Mouse (Mus musculus): ENCODE results near the gene Kmt5b.

Kmt5b gene

DNA sequence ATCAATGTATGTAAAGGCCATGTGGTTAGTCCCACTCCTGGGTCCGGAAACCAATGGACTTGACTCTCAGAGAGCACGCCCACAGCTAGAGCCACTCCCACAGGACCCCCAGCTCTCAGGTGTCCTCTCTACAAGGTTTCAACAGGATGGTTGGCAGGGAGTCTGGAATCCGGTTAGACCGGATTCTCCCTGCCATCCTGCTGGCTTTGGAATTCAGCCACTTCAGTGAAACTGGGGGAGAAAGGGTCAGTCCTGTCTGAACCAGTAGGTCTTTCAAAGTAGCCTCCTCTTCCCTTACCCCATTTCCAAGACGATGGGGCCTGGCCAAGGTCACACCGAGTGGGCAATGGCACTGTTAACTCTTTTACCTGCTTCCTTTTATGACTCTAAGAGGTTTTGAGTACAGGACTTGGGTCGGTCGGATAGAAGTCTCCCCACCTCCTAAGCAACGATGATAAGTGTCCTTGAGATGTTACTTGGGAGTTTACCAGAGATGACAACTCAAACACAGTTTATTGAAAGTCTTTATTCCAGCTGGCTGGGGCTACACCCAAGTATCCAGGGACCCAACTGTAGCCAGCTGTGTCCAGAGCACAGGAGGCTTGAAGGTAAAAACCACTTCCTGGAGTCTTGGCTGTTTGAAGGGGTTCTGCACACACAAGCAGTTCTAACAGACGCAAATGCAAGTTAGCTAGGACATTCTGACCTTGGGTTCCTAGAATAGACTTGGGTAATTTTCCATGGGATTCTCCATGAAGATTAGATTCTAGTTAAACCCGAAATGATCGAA is 75.3 kb downstream of the Kmt5b start:
- in situ Hi-C loops (cut with MboI, MseI): no loop called here

DNA sequence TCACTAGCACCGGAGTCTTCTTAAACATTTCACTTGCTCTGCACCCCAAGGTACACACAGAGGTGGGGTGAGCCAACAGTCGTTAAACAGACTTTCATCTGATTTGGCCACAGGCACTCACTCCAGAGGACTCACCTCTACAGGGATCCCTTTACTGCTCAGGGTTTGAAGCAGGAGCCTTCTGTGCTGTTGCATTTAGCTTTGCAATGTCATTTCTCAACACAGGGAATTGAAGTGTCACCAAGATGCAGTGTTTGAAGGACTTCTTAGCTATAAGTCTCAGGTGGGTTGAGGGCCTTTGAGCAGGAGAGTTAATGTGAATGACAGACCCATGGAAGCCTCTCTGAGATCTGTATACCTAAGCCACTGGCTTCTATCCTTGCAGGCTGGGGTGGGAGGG is 76.4 kb downstream of the Kmt5b start:
- in situ Hi-C loops (cut with MboI, MseI): no loop called here

DNA sequence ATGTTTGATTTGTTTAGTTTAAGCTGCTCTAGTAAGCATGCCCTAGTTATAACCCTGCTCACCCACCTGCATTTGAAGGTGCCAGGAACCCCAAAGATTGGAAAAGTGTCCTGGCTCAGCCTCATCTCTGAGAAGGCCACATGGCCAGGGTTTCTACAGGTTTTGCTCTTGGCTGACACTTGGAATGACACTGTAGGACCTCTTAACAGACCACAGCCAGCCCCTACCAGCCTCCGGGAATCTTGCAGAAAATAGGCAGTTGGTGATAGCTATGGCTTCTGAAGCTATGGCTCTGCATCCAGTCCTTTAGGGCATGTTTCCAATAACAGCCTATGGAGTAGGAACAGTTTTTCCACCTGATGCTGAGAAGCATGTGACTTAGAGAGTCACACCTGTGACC is 77.6 kb downstream of the Kmt5b start:
- in situ Hi-C loops (cut with MboI, MseI): no loop called here

DNA sequence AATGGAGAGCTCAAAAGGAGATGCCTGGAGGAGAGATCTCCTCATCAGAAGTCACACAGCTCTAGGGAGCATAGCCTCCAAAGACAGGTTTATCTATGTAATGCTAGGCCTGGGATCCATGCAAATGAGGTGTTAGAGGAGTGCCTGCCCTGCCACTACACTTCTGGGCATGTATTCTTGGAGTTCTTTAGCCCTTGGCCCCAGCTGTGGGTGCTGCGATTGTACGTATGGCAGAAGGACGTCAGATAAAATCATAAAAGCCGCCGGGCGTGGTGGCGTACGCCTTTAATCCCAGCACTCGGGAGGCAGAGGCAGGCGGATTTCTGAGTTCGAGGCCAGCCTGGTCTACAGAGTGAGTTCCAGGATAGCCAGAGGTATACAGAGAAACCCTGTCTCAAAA is 78.1 kb downstream of the Kmt5b start:
- in situ Hi-C loops (cut with MboI, MseI): no loop called here

DNA sequence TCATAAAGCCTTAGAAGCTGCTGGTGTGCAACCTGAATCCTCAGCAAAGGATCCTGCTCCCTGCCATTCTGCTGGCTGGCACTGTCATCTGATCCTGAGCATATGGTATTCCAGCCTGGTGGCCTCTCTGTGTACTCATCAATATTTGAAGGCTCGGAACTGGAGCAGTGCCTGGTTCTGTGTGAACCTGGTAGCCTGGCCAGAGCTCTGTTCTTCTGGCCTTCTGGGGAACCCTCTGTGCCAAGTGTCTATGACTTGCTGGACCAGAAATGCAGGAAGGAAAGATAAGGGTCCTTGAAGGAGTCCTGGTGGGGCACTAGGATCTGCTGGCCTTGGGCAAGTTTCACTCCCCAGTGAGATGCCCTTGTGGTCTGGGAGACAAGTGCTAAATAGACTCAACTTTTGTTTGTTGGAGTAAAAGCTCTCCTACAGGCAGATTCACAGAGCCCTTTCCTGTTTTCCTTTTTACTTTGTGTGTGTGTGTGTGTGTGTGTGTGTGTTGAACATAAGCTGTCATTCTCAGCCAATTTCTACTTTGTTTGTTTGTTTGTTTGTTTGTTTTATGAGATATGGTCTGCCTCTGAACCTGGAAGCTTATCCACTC is 78.7 kb downstream of the Kmt5b start:
- in situ Hi-C loops (cut with MboI, MseI): no loop called here

DNA sequence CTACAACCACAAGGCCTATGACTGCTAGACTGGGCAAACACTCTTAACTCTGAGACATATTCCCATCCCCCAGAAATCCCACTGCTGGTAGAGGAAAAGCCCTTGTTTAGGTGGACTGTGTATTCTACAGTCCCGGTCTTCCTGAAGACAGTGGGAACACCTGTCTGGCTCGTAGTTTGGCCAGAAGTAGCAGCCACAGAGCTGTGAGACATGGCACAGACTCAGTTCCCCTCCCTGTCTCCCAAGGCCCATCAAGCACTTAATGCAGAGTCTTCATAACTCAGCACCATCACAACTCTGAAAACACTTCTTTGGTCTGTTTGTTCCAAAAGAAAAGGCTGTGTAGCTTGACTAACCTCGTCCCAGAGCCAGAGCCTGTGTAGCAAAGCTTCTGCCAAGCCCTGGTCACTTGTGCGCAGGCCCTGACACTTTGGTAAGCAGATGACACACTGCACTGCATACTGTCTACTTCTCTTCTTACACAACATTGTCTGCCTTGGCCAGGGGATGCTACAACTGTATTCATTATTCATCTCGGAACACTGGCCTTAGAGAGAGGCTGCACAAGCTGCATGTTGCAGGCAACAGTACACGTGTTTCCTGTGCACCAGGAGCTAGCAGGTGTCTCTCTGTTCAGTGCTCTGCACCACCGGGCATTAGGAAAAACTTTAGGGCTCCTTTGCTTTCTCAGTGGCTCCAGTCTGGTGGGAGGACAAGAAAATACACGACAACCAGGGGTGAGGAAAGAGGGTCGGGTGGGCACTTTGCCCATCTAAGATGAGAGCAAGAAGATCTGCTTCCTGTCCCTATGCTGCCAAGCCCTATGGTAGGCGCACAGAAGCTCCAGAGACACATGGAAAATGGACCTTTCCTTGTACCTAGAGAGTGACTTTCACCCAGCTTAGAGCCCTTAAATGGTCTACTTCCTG is 79.7 kb downstream of the Kmt5b start:
- in situ Hi-C loops (cut with MboI, MseI): no loop called here

DNA sequence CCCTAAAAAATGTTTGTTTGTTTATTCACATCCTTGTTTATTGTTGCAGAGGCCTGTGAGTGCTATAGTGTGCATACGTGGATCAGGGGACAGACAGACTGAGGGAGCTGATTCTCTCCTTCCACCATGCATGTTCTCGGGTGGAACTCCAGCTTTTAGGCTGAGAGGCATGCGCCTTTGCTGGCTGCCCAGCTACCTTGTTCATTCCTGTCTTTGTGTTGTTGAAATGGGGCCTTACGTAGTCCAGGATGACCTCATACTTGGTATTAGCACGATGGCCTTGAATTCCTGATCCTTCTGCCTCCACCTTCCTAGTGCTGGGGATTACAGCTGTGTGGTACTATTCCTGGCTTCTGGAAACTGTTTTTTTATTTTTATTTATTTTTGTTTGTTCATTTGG is 80.5 kb downstream of the Kmt5b start:
- in situ Hi-C loops (cut with MboI, MseI): no loop called here

DNA sequence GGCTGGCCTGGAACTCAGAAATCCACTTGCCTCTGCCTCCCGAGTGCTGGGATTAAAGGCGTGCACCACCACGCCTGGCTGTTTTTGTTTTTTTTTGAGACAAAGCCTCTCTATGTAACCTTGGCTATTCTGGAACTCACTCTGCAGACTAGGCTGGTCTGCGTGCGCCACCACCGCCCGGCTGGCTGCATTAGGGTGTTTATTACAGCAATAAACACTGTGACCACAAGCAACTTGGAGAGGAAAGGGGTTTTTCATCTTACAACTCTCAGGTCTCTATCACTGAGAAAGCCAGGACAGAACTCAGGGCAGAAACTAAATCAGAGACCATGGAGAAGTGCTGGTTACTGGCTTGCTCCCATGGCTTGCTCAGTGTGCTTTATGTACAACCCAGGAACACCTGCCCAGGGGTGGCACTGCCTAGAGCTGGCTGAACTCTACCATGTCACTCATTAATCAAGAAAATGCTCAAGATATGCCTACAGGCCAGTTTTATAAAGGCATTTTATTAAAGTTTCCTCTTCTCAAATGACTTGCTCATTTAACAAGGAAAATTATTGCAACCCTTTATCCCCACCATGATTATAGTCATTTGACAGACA is 81.1 kb downstream of the Kmt5b start:
- in situ Hi-C loops (cut with MboI, MseI): no loop called here

DNA sequence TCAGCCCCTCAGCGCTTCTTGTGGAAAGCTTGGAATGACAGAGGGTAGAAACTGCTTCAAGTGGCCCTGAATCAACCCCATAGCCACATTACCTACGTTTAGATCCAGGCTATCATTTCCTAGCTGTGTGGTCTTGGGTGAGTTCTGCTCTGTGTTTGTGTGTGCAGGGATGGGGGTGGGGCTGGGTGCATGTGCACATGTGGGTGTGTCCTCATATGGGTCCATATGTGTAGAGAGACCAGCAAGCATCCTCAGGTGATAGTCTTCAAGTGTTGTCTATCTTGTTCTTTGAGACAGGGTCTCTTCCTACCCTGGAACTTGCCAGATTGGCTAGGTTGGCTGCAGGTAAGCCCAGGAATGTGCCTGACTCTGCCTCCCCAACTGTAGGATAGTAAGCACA is 82.0 kb downstream of the Kmt5b start:
- in situ Hi-C loops (cut with MboI, MseI): no loop called here

DNA sequence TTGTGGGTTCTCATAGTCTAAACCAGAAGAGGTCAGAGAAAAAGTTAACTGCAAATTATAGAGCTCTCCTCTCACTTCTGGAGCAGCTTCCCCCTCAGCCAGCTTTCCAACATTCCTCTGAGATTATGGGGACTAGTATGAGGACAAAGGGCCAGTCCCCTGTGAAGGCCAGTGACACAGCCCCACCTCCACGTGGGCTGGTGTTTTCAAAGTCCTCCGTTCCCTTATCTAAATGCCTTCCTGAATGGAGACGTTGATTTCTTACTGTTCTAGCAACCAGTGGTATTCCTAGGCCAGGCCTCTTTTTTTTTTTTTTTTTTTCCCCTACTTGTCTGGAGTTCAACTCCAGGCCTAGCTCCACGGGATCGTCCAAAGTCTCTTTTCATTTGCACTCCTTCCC is 82.9 kb downstream of the Kmt5b start:
- in situ Hi-C loops (cut with MboI, MseI): no loop called here

DNA sequence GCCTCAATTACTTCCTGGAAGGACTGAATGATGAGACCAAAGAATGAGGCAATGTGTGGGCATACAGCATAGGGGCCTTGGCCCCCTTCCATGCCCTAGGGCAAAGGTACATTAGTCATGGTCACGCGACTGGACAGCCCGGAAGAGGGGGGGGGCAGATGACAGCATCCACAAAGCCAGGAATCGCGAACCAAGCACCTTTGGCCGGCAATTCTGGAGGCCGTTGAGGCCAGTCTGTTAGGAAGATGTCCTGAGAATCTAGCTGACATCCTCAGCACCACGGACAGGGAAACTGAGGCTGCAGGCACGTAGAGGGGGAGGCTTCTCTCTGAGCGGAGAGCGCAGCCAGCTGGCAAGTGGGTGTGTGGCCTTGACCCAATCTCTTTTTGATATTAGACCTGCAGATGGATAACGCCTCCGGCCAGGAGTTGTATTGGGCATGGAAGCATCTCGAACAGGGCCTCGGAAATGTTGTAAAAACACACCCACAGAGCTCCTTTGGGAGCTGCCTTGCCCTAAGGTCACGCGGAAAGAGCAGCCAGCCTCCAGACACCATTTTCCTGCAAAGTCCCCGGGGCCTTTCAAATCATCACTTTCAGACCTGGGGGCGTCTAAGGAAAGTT is 83.7 kb downstream of the Kmt5b start:
- in situ Hi-C loops (cut with MboI, MseI): no loop called here

DNA sequence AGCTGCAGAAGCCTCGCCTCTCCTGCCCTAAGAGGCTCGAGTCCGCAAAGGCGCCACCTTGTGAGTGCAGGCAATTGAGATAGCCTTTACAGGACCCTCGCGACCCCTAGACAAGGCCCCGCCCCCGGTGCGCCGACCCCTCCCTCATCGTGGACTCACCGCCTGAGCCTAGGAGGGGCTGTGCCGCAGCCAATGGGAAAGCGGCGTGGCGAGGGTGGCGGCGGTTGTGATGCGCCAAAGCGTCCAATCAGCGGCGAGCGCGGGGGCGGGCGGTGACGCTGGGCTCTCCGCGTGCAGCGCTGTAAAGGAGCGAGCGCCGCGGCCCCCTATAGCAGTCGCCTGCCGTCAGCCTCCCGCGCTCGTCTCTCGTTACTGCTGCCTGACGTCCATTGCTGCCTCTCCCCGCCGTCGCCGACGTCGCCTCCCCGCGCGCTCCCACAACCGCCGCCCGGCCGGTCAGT is 84.3 kb downstream of the Kmt5b start, which contains the start of gene Chka:
Gene Chka (plus strand): TSS at position 272 of the 461 bp plus-strand sequence.
- in situ Hi-C loops (cut with MboI, MseI): no loop called here

DNA sequence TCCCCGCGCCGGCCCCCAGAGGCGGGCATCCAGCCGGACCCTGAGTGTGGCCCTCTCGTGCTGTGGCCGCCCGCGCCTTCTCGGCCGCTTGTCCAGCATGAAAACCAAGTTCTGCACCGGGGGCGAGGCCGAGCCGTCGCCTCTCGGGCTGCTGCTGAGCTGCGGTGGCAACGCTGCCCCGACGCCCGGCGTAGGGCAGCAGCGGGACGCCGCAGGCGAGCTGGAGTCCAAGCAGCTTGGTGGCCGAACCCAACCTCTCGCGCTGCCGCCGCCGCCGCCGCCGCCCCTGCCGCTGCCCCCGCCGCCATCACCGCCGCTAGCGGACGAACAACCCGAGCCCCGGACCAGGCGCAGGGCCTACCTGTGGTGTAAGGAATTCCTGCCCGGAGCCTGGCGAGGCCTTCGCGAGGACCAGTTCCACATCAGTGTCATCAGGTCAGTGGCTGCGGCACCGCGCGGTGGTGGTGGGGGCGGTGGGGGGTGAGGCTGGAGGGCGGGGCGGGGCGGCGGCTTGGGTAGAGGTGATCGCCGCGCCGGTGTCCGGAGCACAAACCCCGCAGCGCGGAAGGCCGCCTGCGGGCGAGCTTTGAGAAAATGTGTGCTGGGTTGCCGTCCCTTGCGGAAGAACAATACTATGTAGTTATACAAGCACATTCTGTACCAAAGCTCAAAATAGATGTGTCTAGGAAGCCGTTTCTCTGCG is 84.9 kb downstream of the Kmt5b start:
- in situ Hi-C loops (cut with MboI, MseI): no loop called here

DNA sequence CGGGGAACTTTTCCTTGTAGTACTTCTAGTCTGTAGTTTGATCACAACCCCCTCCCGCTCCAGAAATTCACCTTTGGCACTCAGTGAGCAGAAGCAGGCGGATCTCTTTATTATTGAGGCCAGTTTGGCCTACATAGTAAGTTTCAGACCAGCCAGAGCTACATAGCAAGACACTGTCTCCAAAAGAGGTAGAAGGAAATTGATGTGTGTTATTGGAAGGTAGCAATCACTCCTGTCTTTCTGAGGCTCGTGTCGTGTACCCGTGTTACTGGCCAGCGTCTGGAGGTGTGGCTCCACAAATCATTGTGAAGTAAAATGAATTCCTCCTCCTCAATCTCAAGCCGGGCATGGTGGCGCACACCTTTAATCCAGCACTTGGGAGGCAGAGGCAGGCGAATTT is 85.9 kb downstream of the Kmt5b start:
- in situ Hi-C loops (cut with MboI, MseI): no loop called here

DNA sequence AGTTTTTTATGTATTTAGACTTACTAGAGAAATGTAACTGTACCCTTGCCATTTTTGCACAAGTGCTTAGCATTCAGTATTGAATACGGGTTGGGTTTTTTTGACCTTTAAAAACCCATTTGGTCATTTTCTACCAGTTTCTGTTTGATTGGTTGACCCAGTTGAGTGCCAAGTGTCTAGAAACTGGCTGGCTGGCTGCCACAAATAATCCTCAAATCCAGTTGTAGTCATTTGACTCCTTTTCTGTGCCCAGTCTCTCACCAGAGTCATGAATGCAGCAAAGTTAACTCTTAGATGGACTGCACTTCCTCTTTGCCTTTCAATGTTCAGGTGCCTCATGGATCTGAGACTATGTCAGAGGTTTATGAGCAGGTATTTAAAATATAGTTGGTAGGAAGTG is 86.7 kb downstream of the Kmt5b start:
- in situ Hi-C loops (cut with MboI, MseI): no loop called here

DNA sequence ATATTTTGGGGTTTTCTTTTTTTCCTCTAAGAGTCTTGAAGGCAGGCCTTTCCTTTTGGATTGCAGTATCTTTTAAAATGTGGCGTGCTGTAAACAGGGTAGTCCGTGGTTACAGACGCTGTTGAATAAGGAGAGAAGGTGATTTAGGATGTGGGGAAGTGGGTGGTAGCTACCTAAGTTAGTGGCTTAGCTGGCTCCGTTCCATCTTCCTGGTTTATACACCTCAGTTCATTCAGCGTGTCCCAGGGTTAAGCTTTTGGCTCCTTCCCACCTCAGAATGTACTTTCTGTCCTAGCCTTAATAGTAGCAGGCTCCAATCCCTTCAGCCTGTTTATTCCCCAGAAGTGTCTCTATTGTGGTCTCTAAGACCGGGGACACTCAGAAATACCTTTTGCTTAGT is 87.9 kb downstream of the Kmt5b start:
- in situ Hi-C loops (cut with MboI, MseI): no loop called here

DNA sequence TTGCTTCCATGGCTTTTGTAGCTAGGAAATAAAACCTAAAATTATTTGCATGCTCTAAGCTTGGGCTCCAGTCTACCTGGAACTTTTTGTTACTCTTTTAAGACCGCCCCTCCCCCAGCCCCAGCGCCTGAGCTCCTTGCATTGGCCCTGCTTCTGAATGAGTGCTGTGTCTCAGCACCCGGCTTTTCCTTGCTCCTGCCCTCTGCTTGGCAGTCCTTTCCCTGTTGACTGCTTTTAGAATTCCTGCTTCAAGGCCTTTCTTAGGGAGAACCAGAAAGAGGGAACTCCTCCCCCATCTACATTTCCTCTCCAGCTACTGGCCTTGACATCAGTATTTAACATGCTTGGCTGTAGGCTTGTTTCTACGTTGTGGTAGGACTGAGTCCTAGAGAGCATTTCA is 88.4 kb downstream of the Kmt5b start:
- in situ Hi-C loops (cut with MboI, MseI): no loop called here

DNA sequence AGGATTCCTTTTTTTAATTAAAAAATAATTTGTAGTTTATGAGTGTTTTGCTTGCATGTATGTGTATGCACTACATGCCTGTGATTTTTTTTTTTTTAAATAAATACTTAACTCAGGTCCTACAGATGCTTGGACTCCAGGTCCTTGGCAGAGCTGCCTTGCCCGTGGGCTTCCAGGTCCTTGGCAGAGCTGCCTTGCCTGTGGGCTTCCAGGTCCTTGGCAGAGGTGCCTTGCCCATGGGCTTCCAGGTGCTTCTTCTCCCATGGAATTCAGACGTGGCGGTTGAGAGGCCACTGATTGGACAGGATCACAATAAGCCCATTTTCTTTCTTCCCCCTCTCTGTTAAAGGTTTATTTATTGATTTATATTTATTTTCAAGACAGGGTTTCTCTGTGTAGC is 90.0 kb downstream of the Kmt5b start:
- in situ Hi-C loops (cut with MboI, MseI): no loop called here

DNA sequence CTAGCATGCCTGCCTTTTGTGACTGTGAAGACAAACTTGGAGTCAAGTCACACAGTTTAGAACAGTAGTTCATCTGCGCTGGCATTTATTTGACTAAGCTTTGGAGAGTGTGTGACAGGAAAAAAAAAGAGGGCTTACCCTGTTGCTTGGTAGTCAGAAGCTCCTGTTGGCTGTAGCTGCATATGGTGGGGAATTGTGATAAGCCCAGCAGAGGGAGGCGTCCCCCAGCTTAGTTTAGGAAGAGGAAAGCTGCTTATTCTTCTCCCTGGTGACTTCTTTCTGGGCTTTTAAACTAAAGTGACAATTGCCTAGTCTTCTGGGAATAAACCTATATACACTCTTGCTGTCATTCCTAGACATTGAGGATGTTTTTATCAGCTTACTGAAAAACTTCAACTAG is 95.5 kb downstream of the Kmt5b start:
- in situ Hi-C loops (cut with MboI, MseI): no loop called here

DNA sequence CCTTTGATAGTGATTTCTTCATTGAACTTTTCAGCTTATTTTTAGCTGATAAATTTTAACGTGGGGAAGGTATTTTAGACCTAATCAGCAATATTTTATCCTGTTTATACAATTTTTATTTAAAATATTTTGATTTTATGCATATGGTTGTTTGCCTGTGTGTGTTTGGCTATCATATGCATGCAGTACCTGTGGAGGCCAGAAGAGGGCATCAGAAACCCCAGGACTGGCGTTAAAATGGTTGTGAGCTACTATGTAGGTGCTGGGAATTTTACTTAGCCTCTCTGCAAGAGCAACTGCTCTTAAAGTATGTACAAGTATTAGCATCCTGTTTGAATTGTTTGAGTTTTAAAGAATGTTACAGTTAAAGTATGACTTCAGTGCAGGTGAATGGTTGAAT is 97.7 kb downstream of the Kmt5b start:
- in situ Hi-C loops (cut with MboI, MseI): no loop called here
